Mouse (Mus musculus): ENCODE data around the gene Cox10. TPM values are rescaled to one million over a fixed set of nuclear protein-coding genes. Genes with fewer than 3 reads are reported as not detected.

The Cox10 gene
- total RNA-seq, 4 experiments from 2014 or later: 21.0 to 25.7 (median 24.6) TPM

DNA sequence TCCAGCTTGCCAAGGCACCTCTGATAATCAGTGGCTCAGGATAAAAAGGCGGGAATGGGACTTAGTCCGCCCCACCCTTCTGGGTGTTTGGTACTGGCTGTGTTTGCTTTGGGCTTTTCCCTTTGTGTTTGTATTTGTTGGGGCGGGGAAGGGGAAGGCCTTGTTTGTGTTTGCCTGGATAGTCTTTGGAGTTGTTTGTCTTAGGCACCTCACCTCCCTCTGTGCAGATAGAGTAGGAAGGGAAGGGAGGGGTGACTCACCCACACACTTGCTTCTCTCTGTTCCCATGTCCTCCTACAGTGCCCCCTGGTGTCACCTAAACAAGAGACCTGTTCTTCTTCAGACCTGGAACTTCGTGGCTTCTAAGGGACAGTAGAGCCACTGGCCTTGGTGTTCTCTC, 122.1 kb downstream of the Cox10 start:
- no peak for DNase-seq (ENCODE audit: low spot score in 2 of 2)

- no peak for DNase-seq (ENCODE audit: low spot score in 2 of 2)
Observed at GRCm38 (mm10) chr11:63956748-63957147, 122.5 kb downstream of the Cox10 start.

DNA sequence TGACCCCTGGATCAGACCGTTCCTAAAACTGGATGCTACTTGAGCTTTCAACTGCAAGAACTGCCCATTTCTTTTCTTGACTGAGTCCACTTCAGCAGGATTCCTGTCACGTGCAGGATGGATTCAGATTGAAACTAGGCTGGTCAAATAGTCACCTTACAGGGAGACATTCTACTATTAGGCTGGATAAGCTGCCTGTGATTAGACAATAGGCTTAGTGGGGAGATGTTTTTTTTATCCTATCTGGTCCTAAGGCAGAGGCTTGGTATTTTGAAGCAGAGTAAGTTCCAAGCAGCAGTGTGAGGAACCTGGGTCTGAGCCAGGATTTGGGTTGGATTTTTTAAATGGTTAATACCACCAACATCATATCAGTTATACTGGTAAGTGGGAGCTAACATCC, 125.4 kb downstream of the Cox10 start:
- DNase-seq (ENCODE audit: low spot score in 2 of 2): no peak

DNA sequence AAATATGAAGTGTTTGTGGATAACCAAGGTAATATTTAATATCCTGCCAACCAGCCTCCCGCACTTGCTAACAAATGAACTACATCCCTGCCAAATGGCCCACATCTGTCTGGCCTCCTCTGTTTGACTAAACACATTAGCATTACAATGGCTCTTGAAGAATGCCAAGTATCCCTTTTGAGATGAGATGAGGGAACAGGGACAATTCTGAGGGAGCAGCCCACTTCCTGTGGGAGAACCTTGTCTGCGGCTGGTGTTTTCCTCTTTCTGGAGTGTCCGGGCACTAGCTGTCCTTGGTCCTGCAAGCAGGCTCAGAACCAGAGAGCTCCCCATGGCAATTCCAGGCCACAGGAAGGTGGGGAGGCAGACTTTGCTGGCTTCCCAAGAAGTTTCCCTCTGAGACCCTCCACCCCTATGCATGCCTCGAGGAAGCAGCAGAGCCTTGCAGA, 126.5 kb downstream of the Cox10 start:
- no peak for DNase-seq (ENCODE audit: low spot score in 2 of 2)

DNA sequence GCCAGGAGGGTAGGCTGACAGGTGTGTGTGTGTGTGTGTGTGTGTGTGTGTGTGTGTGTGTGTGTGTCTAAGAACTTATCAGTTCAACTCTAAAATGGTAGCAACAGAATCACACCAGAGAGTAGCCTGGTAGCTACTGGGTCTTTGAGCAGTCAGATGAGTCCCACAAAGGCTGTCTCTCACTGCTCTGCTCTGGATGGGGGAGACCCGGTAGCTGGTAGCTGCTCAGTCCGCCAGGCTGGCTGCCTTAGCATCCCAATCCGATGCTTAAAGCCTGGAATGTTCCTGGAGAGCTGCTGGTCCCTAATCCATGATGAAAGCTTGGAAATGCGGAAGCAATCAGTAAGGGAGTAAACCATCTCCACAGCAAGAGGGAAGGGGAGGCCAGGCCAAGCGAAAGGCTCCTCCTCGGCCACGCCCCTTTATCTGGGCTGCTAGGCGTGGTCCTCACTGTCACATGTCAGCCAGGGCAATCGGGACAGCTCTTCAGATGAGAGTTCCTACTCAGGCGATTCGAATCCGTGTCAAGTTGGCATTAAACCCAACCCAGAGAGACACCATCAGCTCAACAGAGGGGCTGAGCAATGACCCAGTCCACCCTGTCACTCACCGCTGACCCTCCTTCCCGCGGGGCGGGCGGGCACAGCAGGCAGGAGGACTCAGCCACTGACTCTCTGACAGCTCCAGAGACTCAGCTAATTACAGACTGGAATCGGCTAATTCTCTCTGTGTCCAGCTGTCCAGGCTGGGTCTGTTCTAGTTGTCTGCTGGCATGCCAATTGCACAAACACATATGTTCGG, 127.2 kb downstream of the Cox10 start:
- DNase-seq (ENCODE audit: low spot score in 2 of 2): no peak

DNA sequence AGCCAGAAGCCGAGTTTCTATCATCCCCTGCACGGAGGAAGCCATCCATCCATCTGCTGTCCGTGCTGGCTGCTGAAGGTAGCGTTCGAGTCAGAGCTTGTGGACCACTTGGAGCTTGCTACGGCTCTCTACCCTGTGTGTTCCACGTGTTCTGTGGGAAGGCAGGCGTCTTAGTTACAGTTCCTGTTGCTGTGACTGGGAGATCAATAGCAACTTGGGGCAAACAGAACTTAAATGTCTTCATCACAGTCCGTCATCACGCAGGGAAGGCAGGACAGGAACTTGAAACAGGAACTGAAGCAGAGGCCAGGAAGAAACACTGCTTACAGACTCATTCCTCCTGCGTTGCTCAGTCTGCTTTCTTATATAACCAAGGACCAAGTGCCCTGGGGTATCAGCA, 130.9 kb downstream of the Cox10 start:
- DNase-seq (ENCODE audit: low spot score in 2 of 2): no peak

DNA sequence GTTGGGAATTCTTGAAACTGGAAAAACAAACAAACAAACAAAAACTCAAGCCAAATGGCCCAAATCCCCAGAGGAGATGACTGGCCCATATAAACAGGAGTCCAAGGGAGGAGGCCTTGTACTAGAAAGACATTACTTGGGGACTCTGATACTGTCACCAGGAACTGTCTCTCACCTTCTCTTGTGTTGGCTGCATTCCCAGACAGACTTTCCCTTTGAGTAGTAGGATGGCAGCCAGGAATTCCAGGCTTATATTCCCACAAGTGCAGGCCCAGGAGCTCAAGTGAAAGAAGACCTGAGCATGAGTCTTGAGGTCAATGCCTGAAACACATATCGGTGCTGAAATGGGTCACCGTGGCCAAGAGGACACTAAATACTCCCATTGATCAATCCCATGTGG, 132.2 kb downstream of the Cox10 start:
- DNase-seq (ENCODE audit: low spot score in 2 of 2): no peak

DNA sequence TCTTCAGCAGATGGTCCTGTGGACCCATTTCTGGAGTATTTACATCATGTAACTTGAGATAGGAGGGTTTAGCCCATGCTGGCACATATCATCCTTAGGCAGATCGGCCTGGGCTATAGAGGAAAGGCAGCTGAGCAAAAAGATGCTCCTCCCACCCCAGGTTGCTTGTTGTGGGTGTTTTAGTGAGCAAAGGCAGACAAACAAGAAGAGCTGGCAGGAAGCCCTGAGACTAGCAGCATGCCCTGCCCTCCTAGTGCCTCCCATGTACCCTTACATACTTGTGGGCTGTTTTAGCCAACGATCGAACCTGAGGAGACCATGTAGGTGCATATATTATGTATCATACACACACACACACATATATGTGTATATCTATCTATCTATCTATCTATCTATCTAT, 135.3 kb downstream of the Cox10 start:
- DNase-seq (ENCODE audit: low spot score in 2 of 2): no peak

DNA sequence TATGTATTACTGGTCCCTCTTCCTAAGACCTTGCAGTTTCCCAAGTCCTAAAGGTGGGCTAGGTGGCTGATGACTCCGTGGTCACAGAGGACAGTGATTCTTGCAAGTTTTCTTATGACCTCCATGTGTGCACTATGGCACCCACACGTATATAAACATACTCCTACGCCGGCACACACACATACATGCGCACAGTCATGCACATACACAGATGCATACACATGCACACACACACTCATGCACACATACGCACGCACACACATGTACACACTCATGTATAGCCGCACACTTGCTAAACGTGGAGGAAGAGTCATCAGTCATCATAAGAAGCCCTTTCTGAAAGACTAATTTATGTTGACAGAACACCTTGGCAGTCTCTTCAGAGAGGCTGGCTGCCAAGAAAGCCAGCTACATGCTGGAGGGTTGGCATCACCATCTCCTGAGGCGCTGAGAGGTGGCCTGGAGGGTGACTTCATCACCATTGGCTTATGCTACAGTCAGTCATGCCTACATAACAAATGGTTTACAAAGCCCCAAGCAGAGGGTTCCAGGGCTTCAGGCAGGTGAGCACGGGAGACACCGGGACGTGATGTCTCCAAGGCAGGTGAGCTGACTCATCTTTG, 135.9 kb downstream of the Cox10 start:
- DNase-seq (ENCODE audit: low spot score in 2 of 2): no peak

DNA sequence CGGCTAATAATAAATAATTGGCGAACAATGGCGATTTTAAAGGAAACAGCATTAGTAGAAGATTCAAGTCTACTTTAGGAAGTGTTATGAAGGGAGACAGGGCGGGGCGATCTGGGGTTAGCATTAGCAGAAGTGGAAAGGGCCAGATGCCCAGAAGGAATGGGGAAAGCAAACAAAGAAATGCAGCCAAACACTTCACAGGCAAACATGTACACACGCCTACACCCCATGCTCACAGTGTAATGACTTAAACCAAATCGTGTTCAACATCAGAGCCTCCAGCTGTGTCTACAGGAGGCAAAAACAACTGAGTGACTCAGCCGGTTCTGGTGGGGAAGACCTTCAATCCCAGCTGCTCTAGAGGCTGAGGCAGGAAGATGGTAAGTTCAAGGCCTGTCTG, 137.1 kb downstream of the Cox10 start:
- DNase-seq (ENCODE audit: low spot score in 2 of 2): no peak

- no peak for DNase-seq (ENCODE audit: low spot score in 2 of 2)
Observed at GRCm38 (mm10) chr11:63936641-63937040, 142.6 kb downstream of the Cox10 start.

DNA sequence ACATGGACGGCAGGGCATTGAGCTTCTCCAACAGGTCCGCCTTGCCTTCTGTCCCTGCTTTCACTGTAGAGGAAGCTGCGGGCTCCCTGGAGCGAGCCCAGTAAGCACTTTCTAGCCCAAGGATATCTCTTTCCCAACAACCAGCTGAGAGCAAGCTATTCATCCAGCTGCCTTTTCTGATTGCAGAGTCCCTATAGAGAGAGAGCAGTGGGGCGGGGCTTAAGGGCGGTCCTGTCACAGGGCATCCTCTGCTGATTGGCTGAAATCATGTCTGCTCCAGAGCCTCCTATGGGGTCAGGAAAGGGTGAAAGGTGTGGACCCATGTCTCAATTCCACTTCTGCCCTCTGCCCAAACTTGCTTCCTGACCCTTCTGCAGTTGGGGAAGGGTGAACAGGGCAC, 152.4 kb downstream of the Cox10 start:
- DNase-seq (ENCODE audit: low spot score in 2 of 2): no peak

DNA sequence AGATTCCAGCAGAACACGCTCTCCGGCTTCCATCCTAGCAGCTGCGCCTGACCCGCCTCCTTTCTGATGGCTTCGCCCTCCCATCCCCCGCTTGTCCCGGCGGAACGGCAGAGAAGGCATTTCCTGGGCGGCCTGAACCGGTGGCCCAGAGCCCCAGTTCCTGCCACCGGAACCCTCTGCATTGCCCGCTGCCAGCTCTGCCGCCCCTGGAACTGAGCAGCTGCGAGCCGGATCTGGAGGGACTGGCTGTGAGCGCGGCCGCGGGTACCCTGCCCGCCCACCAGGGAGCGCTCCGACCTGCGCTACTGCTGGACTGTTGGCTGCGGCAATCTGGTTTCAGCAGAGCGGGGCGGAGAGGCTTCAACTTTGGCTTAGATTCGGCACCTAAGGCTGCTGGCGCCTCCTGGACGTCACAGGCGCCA, 154.1 kb downstream of the Cox10 start:
- peak; percentile 48 to 57 for DNase-seq (ENCODE audit: low spot score in 2 of 2)

DNA sequence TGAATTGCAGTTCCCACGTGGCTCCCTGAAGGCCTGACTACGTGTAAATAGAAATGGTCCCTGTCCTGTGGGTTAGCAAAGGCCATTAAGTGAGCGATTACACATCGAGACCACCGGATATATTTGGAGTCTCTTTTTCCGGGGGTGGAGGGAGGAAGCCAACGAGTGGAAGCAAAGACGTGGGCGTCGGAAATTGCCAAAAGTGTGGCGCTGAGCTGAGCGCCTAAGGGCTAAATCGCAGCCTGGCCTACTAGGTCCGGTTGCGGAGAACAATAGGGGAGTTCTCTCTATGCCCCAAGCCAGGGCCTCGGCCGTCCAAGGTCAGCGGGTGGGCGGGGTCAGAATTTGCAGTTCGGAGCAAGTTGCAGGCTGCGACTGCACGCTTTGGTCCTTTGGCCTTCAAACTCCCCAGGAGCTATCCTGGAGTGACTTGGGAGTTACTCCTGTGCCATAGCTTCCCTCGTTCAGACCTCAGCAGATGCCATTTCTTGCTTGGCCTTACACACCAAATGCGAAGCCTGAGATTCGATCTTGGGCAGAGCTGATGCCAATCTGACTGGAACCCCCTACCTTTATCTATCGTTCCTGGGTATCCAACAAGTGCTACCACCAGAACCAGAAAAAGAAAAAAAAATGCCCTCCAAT, 154.9 kb downstream of the Cox10 start:
- no peak for DNase-seq (ENCODE audit: low spot score in 2 of 2)

DNA sequence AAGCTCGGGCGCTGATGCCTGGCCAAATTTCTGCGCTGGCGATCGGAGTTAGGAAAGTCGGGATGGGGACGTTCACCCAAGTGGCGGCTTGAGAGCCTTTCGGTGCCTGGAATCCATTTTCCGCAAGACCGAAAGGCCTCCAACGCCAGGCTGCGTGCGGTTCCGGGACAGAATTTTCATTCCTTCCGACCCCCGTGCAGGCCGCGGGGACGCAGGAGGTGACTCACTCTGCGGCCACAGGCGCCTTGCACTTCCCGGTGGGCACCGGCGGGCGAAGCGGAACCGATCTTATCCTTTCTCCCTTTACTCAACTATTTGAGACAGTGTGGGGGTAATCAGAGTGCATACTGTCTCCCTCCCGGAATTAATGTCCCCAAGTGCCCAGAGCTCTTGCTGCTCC, 155.9 kb downstream of the Cox10 start:
- no peak for DNase-seq (ENCODE audit: low spot score in 2 of 2)

- DNase-seq (ENCODE audit: low spot score in 2 of 2): peak; percentile 67 to 83
Observed at GRCm38 (mm10) chr11:63922091-63922621, 157.1 kb downstream of the Cox10 start, which contains the start of gene Hs3st3b1. Gene Hs3st3b1 (minus strand): TSS chr11:63922290.

DNA sequence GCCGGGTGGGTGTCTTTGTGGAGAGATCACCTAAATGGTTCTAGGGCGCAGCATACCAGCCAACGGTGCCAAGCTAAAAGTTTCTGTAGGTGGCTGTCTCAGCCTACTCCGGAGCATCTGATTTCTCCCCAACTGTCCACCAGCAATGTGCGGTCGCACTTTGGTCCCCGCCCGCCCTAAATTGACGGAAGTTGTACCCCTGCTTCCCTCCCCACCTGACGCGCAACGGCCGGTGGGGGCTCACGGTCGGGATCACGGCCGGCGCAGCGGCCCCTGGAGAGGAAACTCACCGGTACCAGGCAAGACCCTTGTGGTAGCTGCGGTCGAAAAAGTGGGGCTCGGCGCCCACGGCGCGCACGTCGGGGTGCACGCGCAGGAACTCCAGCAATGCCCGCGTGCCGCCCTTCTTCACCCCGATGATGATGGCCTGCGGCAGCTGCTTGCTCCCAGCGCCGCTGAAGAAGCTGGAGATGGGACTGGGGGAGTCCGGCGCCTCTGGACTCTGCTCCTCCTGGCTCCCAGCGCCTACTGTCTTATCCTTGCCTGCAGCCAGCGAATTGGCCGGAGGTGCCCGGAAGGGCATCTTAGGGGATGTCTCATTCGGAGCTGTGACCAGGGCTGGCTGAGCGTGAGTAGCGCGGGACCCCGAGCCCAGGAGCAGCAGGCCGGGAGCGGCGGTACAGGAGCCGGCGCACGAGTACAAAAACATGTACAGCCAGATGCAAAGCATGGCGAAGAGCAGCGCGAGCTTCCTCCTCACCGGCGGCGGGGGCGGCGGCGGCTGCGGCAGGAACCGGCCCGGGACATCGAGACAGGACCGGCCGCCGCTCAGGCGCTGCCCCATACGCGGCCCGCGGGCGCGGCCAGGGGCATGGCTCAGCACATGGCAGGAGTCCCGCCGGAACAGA, 158.0 kb downstream of the Cox10 start:
- DNase-seq (ENCODE audit: low spot score in 2 of 2): no peak

GRCm38 (mm10) chr11:63920531-63920930, 158.7 kb downstream of the Cox10 start:
- peak; percentile 46 to 50 for DNase-seq (ENCODE audit: low spot score in 2 of 2)

GRCm38 (mm10) chr11:63919211-63920098, 159.8 kb downstream of the Cox10 start:
- no peak for DNase-seq (ENCODE audit: low spot score in 2 of 2)

All from left cerebral cortex, adult 8-10 months (tissue).